Mouse (Mus musculus) adrenal gland, postnatal 10 days (tissue): ENCODE results near the gene Igf2bp3. TPM values are rescaled to one million over a fixed set of nuclear protein-coding genes. Genes with fewer than 3 reads are reported as not detected.
A peak's percentile ranks its signal among the peaks of the same experiment; 100 is the strongest.

Experiments
- DNase-seq: peaks from one replicate; pipeline ENCODE4 v3.0.0; 2021; ENCODE audit warnings: mixed read lengths
- total RNA-seq, 2 experiments: library from RNA; stranded (reverse); gene quantifications; 2 replicates each; pipeline ENCODE4 v1.2.3; 2021

The Igf2bp3 gene
- total RNA-seq, 2 experiments from 2014 or later: 7.1 to 7.6 TPM

DNA sequence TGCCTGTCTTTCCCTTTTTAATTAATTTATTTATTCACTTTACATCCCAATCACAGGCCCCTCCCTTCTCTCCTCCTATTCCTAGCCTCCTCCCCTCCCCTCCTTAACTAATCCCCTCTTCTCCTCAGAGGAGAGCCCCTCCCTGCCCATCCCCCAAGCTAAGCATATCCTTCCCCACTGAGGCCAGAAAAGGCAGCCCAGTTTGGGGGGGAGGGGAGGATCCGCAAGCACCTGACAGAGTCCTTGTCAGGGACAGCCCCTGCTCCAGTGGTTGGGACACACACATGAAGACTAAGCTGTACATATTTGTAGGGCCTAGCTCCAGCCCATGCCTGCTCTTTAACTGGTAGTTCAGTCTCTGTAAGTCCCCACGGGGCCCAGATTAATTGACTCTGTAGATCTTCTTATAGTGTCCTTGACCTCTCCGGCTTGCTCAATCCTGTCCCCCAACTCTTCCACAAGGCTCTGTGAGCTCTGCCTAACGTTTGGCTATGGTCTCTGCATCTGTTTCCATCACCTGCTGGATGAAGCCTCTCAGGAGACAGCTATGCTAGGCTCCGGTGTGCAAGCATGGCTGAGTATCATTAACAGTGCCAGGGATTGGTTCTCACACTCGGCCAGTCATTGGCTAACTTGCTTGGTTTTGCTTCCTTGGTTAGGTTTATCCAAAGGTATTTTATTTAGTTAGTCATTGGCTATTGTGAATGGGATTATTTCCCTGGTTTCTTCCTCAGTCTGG, 82.2 kb downstream of the Igf2bp3 start:
- DNase-seq: no peak

DNA sequence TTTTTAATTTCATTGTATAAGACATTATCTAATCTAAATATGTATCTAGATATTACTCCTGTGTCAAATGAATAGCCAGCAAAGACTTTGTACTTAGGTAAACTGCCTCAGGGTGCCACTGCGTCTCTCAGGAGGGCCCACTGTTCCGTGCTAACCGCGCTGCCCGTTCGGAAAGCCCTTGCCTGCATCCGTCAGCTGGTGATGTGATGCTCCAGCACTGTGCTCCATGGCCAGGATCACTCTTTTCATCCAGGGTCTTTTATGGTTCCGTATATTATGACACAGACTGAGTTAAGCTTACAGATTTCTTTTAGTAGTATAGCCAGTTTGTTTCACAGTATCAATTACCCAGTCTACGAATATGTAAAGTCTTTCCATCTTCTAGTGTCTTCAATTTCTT, 82.9 kb downstream of the Igf2bp3 start:
- DNase-seq: no peak

DNA sequence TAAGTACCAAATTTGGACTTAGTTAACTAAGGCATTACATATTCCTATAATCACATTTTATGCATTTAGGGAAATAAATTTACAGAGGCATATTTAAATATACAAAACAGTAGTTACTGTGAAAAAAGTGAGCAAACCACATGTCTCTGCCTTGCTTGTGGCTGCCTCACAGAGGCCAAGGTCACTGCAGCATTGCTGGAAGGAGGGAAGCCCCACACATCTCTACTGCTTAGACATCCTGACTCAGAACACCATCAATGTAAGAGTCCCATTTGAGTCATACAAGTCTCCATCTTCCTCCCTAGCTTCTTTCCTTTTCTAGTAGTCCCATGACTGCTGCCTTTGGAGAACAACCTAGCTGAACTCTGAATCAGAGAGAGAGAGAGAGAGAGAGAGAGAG, 84.4 kb downstream of the Igf2bp3 start:
- no peak for DNase-seq

DNA sequence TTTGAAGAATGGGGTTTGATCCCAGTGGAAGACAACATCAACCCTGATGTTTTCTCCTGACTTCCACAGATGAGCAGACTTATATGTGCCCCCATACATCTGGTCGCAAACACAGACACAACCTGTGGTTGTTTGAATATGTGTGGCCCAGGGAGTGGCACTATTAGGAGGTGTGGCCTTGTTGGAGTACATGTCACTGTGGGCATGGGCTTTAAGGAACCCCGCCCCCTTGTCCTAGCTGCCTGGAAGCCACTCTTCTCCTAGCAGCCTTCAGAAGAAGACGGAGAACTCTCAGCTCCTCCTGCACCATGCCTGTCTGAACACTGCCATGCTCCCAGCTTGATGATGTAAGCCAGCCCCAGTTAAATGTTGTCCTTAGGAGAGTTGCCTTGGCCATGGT, 94.4 kb downstream of the Igf2bp3 start:
- no peak for DNase-seq

DNA sequence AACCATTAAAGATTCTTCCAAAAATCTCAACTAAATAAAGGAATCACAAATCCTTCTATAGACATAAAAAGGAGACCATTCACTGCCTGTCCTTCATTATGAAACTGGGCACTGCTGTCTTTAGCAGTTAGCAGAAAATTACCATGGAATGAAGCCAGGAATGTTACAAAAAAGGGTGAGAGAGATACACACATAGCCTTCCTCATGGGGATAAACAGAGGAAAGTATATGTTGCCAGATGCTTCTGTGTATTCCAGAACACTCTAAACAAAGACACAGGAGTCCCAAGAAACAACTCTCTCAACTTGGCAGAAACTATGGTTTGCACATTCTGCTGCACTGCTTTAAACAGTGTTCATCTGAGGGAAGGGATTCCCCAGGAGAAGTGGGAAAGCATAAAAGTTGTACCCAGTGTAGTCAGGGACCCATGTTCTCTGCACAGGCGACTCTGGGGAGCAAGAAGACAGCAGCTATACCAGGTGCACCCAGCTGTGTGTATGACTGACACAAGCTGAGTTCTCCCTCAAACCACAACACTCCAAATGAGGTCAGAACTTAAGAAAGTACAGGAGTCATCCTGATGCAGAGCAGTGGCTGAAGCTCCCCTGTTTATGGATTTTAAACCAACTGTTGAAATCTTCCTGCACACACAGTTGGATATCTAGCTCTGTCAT, 95.2 kb downstream of the Igf2bp3 start:
- no peak for DNase-seq

DNA sequence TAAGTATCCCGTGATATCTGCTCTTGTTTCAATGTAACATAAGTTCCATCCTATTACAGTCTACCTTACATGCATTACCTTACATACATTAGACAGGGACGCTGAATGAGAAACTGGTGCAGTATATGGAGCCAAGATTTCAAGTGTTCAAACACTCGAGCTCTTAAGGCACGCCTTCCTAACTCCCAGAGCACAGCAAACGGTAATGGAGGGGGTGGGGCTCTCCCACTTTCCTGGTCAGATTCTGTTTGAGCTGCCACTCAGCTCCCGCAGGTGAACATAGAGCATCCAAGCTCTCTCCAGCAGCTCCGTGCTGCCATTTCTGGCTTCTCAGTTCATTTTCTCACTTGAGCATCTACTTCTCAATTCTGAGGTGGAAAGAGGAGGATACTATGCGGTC, 96.3 kb downstream of the Igf2bp3 start:
- DNase-seq: no peak

DNA sequence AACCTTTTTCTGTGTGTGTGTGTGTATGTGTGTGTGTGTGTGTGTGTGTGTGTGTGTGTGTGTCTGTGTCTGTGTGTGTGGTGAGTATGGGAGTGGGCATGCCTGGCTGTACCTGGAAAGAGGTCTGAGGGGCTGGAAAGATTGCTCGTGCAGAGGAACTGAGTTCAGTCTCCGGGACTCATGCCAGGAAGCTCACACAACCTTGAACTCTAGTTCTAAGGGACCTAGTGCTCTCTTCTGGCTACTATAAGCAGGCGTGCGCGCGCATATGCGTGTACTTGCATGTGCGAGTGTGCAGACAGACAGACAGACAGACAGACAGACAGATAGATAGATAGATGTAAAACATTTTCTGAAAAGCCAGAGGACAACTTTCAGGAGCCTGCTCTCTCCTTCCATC, 98.5 kb downstream of the Igf2bp3 start:
- DNase-seq: peak; percentile 59

DNA sequence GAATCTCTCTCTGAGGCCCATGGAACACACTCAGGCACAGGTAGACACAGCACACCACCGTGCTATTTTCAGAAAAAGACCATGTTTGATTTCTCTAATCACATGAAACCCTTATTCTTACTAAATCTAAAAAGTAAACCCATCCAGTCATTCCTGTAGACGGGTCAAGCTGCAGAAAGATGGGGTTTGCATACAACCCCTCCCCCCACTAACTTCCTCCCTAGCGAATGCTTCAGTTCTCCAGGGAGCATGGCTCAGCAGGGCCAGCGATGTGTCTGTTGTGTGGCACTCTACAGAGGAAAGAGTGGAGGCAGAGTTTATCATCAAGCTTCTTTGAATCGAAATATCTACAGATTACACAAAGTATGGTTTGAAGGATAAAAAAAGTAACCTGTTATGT, 99.2 kb downstream of the Igf2bp3 start:
- DNase-seq: no peak

DNA sequence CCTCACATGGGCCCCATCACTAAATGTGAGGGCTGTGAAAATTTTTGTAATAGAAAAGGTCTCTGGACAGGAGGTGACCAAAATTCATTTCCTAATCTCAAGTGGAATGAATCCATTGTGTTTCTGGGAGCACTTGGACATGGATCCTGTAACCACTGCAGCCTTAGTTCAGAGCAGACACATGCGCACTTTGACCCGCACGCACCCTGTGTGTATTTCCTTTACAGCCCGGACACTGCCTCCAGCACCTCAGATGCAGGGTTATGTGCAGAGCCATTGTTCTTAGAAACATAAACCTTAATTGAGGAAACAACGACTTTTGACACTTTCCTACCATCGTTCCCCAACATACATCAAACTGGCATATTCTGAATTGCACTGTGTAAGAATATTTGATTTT, 100.3 kb downstream of the Igf2bp3 start:
- no peak for DNase-seq

DNA sequence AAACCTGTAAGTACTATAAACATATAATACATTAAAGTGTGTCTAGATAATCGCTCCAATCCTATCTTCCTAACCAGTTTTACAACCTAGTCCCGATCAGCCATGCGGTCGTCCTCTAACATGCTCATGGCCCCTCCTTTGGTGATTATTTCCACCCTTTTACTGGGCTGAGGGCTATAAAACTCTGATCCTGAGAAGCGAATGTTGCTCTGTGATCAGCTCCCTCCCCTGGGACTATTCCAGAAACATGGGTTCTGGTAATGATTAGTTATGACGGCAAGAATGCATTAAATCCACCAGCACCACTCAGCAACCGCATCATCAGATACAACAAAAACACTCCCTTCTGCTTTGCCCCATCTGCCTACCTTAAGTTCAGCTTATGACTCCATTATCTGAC, 100.9 kb downstream of the Igf2bp3 start:
- DNase-seq: no peak

DNA sequence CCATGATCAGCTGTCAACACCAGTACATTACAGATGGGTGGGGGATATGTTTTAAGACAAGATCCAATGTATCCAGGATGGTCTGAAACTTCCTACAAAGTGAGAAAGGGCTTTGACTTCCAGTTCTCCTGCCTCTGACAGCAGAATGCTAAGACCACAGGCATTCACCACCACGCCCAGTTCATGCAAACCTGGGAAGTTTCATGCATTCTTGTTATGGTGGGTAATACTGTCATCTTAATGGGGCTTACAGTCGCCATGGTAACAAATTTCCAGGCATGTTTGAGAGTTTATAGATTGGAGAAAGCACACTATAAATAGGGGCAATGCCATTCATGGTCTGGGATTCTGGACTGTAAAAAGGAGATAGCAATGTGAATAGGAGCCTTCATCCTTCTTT, 105.6 kb downstream of the Igf2bp3 start:
- no peak for DNase-seq

DNA sequence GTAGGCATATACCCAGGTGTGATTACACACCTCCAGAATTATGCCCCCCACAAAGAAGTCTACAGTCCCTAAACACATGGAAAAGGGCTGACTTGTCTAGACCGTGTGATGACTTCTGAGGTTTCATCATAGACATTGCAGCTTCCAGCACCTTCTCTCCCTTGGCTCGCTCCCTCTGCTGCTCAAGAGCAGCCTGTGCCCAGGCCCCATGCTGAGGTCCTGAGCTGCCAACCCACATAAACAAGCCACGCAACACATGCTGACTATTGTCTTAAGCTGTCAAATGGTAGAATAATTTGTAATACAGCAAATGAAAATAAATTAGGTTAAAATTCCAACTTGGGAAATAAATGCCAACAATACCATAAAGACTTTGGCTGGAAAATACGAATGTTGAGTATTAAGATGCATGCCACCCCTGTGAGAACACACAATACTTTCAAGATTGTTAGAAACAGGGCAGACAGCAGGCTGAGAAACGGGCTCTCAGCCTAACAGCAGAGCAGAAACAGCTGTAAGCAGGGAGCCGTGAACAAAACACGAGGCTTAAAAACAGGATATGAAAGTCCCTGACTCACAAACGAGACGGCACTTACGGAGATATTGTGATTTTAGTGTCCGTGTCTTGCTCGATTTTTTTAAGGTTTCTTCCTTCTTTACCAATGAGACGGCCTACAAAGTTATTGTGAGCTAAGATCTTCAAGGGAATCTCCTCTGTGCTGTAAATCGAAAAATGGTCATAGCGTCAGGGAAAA, 107.8 kb downstream of the Igf2bp3 start:
- no peak for DNase-seq

DNA sequence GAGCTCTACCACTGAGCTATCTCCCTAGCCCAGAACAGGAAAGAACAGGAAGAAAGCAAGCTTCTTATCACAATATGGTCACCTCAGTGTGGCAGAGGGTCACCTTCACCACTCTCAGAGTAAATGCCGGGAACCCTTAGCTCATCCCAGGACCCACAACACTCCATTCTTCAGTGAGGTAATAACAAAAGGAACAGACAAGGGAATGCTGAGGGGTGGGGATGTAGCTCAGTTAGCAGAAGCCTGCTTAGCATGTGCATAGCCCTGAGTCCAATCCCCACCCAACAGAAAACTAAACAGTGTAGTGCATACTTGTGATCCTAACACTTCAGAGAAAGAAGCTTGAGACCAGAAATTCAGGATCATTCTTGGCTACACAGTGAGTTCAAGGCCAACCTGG, 115.7 kb downstream of the Igf2bp3 start:
- no peak for DNase-seq

DNA sequence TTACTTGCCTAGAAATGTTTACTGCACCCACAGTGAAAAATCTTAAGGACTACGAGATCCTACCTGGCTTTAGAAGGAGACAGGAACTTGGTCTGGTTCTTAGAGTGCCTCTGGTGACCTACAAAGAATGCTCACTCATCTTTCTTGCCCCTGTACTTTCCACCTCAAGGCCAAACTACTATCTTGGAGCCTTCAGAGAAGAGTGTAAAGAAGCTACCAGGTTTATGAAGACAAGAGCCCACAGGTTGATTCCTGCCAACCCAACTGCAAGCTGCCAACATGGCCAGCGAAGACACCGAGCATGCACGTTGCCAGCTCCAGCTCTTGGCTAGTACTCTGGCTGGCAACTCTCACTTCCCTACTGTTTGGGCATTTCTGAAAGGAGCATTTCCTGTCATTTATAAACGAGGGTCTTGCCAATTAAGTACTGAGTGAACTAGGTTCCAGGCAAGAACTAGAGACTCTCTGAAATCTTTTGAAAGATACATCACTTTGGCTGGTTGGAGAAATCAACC, 117.1 kb downstream of the Igf2bp3 start:
- DNase-seq: peak; percentile 30

DNA sequence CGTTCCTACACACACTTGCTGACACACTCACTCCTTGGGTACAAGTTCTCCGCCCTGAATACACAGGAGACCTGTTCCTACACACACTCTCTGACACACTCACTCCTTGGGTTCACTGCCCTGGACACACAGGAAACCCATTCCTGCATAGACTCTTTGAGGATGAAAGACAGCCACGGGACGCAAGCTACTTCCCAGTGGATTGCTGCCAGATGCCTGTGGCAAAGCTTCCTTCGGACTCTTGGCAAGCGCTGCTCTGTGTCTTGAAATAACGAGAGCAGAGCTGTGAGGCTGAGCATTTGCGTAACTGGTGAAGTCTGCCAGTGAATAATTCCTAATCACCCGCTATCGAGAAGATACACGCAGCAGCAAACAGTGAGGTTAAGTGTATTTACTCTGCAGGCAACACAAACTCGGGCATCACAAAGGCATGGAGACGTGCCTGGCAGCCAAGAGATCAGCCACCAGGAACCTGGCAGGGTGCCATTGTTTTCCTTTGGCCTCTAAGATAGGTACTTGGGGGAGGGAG, 117.8 kb downstream of the Igf2bp3 start:
- peak; percentile 85 for DNase-seq

DNA sequence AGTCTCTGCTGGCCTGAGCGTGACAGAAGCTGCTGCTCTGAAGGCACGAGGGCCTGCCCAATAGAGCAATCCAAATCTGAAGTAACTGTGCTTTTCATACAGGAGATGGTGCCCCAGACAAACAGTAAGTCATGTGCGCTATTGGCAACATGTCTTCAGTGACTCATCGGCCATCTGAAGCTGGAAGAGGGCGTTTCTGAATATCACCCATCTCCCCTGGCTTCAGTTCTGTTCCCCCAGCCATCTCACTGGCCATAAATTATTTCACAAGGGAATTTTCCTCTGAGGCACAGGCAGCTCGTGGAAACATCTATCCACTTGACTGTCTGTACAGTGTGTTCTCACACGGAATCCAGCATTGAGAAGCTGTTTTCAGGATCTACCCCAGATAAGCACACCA, 118.3 kb downstream of the Igf2bp3 start:
- DNase-seq: peak; percentile 60

DNA sequence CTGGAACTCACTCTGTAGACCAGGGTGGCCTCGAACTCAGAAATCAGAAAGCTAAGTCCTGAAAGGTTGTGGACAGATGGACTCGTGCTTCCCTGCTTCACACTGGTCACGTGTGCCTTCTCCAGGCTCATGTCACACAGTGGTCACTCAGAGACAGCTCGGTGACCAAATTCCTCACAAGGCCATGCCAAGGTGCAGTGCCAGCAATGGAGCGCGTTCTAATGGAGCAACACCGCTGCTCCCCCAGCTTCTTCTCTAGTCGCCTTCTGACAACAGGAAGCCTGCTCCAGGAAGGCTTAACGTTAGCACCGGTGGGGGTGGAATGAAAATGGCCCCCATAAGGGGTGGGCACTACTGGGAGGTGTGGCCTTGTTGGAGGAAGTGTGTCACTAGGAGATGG, 119.8 kb downstream of the Igf2bp3 start:
- DNase-seq: peak; percentile 29

DNA sequence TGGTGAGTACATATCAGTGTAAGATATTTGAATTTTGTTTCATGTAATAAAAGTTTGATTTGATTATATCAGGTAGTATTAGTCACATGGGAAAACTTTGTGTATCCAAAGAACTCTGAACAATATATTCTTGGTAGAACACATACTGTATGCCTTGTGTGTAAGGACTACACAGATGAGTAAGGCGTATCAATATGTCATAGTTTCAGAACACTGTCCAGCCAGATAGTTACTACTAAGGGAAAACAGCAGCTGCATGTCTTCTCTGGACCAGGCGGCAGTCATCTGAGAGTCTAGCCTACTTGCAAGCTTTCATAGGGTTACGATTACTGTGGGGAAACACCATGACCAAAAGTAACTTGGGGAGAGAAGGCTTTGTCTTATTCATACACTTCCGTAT, 131.7 kb downstream of the Igf2bp3 start:
- DNase-seq: no peak

DNA sequence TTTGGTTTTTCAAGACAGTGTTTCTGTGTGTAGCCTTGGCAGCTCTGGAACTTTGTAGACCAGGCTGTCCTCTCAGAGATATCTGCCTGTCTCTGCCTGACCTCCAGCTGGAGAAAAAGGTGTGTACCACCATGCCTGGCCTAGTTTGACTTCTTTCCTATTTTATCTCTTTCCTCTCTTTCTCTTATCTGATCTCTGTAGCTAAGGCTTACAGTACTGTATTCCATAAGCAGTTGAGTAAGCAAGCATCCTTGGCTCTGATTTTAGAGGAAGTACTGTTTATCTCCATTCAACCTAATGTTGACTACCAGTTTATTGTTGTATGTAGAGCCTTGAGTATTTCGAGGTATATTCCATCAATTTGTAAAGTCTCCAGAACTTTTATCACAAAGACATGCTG, 135.4 kb downstream of the Igf2bp3 start:
- no peak for DNase-seq

DNA sequence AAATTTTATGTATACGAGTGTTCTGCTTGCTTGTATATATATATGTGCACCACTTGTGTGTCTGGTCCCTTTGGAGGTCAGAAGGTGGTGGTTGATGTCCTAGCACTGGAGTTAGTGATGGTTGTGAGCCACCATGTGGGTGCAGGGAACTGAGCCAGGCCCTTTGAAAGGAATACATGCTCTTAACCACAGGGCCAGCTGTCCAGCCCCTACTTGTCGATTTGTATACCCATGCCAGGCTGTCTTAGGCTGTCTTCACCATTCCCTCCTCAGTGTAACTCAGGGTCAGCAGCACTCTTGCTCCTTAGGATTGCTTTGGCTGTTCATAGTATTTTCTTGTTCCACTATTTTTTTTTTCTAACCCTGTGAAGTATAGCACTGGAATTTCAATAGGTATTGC, 136.9 kb downstream of the Igf2bp3 start:
- DNase-seq: no peak

DNA sequence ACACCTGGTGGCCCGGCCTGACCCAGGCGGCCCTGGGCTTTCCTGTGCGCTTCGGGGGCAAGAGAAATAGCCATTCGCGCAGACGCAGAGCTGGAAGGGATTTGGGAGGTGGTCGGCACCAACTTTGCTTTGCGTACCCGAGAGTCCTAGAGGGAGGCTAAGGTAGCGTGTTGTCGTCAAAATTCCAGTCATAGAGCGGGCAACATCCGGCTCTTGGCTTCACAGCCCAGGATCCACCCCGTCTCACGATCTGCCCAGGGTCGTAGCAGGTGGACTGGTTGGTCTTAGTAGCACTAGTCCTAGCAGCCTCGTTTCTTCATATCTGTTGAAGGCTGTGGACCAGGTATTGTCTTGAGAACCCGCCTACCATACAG, 140.7 kb downstream of the Igf2bp3 start:
- DNase-seq: no peak

DNA sequence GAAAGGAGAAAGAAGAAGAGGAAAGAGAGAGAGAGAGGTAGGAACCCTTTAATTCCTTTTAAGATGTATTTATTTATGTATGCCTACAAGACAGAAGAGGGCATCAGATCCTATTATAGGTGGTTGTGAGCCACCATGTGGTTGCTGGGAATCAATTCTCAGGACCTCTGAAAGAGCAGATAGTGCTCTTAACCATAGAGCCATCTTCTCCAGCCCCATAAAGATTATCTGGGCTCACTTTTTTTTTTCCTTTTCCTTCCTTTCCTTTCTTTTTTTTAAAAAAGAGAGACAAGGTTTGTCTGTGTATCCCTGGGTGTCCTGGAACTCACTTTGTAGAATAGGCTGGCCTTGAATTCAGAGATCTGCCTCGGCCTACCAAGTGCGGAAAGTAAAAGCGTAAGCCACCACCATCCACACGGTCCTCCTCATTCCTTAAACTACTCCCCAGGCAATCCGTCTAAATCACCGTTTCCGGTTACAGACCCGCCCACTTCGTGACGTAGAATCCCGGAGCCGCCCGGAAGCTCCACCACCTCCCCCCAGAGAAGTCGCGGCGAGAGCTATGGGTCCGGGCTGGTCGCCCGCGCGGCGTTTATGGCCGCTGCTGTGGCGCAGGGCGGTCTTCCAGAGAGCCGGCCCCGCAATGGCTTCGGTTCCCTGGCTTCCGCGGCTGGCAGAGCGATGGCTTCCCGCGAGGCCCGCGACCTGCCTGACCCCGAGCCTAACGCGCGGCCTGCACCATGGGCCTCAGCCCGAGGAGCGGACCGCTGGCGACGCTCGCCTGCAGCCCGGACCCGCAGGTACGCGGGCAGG, 141.2 kb downstream of the Igf2bp3 start, which contains the start of gene Malsu1:
TSS of gene Malsu1 (plus strand) at position 492 of the 813 bp plus-strand sequence.
- peak; percentile 97 for DNase-seq
